Mouse (Mus musculus): ENCODE data around the gene Cyp2s1. TPM values are rescaled to one million over a fixed set of nuclear protein-coding genes. Genes with fewer than 3 reads are reported as not detected.
A peak's percentile ranks its signal among the peaks of the same experiment; 100 is the strongest.

Gene Cyp2s1
- total and polyA plus RNA-seq, 3 experiments: not detected

DNA sequence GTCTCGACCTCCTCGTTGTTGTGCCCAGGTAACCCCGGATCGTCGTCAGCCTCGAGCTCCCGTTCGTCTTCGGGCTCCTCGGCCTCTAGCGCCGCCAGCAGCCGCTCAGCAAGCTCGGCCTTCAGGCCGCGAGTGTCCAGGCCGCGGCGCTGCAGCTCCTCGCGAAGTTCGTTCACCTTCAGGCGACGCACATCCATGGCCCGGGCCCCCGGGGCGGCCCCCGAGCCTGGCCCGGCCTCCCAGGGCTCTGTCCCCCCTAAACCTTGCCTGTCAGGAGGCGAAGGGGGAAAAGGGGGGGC lies 62.3 kb downstream of the Cyp2s1 start:
- DNase-seq (ENCODE audit: low read depth, low spot score): no peak

DNA sequence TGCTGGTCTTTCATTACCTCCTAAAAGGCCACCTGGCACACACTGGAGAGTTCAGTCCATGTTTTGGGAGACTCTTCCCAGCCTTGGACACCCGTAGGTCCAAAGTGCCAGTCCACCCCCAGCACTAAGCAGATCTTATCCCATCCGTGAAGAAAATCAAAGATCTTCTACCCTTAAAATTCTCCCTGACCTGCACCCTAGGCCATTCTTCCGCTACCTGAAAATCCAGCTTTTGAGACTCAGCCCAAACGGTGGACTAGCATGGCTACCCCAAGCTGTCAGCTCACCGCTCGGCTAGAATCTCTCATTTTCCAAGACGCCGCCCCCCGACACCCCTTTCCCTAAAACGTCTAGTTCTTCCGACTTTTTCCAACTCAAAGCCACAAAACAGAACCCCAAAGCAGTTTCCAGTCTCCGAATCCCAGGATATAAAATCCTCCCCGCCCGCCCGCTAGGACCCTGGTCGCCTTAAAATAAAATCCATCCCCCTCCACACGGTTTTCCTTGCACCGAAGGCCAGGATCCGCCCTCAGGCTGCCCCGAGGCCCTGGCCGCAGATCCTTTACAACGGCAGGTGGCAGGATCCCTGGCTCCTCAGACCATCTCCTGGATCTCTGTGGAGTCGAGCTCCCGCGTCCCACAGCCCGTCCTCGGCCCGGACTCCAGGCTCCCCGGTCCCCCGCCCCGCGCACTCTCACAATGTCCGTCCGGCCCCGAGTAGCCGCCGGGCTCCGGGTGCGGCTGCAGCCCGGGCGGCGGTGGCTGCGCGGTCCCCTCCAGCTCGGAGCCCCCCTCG lies 62.9 kb downstream of the Cyp2s1 start:
- TF ChIP-seq SIN3A (IDR thresholded peaks at IDR 0.05; ENCODE audit: low read length) (peak; percentile 46), POLR2A (IDR thresholded peaks at IDR 0.05; ENCODE audit: control insufficient read depth in 1 of 2, insufficient read depth in 1 of 2, low read depth in 1 of 2, low read length in 2 of 2, poor library complexity in 1 of 2) (peak in 1 of 2 experiments; percentile 21; a peak in 1 of 4 replicates), MXI1 (IDR thresholded peaks at IDR 0.05; ENCODE audit: low read depth, low read length) (peak; percentile 33; the same call in 1 of the 2 replicates), MAX (IDR thresholded peaks at IDR 0.05; ENCODE audit: low read length) (no peak)
- H3K27me3 ChIP-seq (ENCODE audit: control insufficient read depth in 1 of 2, insufficient read depth in 2 of 2, low read length in 2 of 2): no peaks in the 10 kb centered on the region; a peak in 1 of 4 replicates
- H3K27ac ChIP-seq (ENCODE audit: control insufficient read depth, low read depth, low read length): peak overlapping the region; percentile 95
- no peaks in the 10 kb centered on the region for H3K9me3 ChIP-seq (replicated peaks; ENCODE audit: insufficient read depth, low read length)
- H3K4me3 ChIP-seq (ENCODE audit: control insufficient read depth in 1 of 2, insufficient read depth in 1 of 2, low read depth in 2 of 2, low read length in 2 of 2): peak overlapping the region; percentile 92 to 97
- H3K36me3 ChIP-seq (ENCODE audit: control insufficient read depth in 1 of 2, insufficient read depth in 2 of 2, low read length in 2 of 2): peaks cover 17 to 23% of the 10 kb centered on the region in 2 experiments
- H3K4me1 ChIP-seq (ENCODE audit: control insufficient read depth in 1 of 2, insufficient read depth in 2 of 2, low read length in 2 of 2): peaks cover 2 to 18% of the 10 kb centered on the region in 2 experiments; a peak in 3 of 4 replicates
- DNase-seq (ENCODE audit: low read depth, low spot score): peak; percentile 36
- peaks cover 43% of the 10 kb centered on the region for H3K79me2 ChIP-seq (ENCODE audit: control insufficient read depth, insufficient read depth, low read length, poor library complexity)
- peak overlapping the region; percentile 100 for H3K9ac ChIP-seq (ENCODE audit: control insufficient read depth, low read depth, low read length, poor library complexity, severe bottlenecking)

More for the DNA sequence above, 62.3 kb downstream of the Cyp2s1 start:
- no peaks in the 10 kb centered on the region; a peak in 1 of 4 replicates for H3K27me3 ChIP-seq (ENCODE audit: control insufficient read depth in 1 of 2, insufficient read depth in 2 of 2, low read length in 2 of 2)
- H3K27ac ChIP-seq (ENCODE audit: control insufficient read depth, low read depth, low read length): peak overlapping the region; percentile 95
- no peak for TF ChIP-seq USF2 (IDR thresholded peaks at IDR 0.05; ENCODE audit: borderline replicate concordance in 1 of 2, insufficient read depth in 1 of 2, low read depth in 1 of 2, low read length in 2 of 2)
- no peak for TF ChIP-seq ETS1 (IDR thresholded peaks at IDR 0.05; ENCODE audit: low read depth, low read length)
- peak in 1 of 2 experiments; percentile 53; a peak in 1 of 4 replicates for TF ChIP-seq POLR2A (IDR thresholded peaks at IDR 0.05; ENCODE audit: control insufficient read depth in 1 of 2, insufficient read depth in 1 of 2, low read depth in 1 of 2, low read length in 2 of 2, poor library complexity in 1 of 2)
- no peak for TF ChIP-seq TCF12 (IDR thresholded peaks at IDR 0.05; ENCODE audit: low read depth, low read length)
- no peak for TF ChIP-seq MAX (IDR thresholded peaks at IDR 0.05; ENCODE audit: low read length)
- no peak; the same call in none of the 2 replicates for TF ChIP-seq SIN3A (IDR thresholded peaks at IDR 0.05; ENCODE audit: low read length)
- TF ChIP-seq E2F4 (IDR thresholded peaks at IDR 0.05; ENCODE audit: borderline replicate concordance, low read depth, low read length): no peak
- 0 out of 6 replicates have a peak, but pooled peaks of 1 of the 3 experiments have one; percentile 8 for TF ChIP-seq CTCF (IDR thresholded peaks at IDR 0.05 in 2 of 3, conservative IDR thresholded peaks at IDR 0.05 in 1 of 3; ENCODE audit: control insufficient read depth in 1 of 3, insufficient read depth in 1 of 3, low read depth in 2 of 3, low read length in 3 of 3, poor library complexity in 1 of 3, severe bottlenecking in 1 of 3)
- 0 out of 2 replicates have a peak, but pooled peaks have one; percentile 23 for TF ChIP-seq NRF1 (IDR thresholded peaks at IDR 0.05; ENCODE audit: insufficient read depth, low read depth, low read length, poor library complexity, severe bottlenecking)
- no peak for TF ChIP-seq ZMIZ1 (IDR thresholded peaks at IDR 0.05; ENCODE audit: low read depth, low read length)
- peaks cover 2 to 18% of the 10 kb centered on the region in 2 experiments; a peak in 3 of 4 replicates for H3K4me1 ChIP-seq (ENCODE audit: control insufficient read depth in 1 of 2, insufficient read depth in 2 of 2, low read length in 2 of 2)
- H3K4me3 ChIP-seq (ENCODE audit: control insufficient read depth in 1 of 2, insufficient read depth in 1 of 2, low read depth in 2 of 2, low read length in 2 of 2): peak overlapping the region; percentile 92 to 97
- H3K9me3 ChIP-seq (replicated peaks; ENCODE audit: insufficient read depth, low read length): no peaks in the 10 kb centered on the region
- peaks cover 42% of the 10 kb centered on the region for H3K79me2 ChIP-seq (ENCODE audit: control insufficient read depth, insufficient read depth, low read length, poor library complexity)
- peak overlapping the region; percentile 100 for H3K9ac ChIP-seq (ENCODE audit: control insufficient read depth, low read depth, low read length, poor library complexity, severe bottlenecking)
- peaks cover 17 to 18% of the 10 kb centered on the region in 2 experiments for H3K36me3 ChIP-seq (ENCODE audit: control insufficient read depth in 1 of 2, insufficient read depth in 2 of 2, low read length in 2 of 2)
